Mouse (Mus musculus) limb, embryonic 14.5 days (tissue): ENCODE measurements at regions not wholly inside any gene's neighbourhood (a gene's known extent, or its start where the extent isn't known, plus 50 kb on each side); places are given as distances from the start of the nearest gene placed in this dataset.

ENCODE experiments used
- ATAC-seq: fragments of 200-750 bp; cut with Nextera tagmentation; 2 replicates; pipeline ENCODE4 v1.8.0; 2017; ENCODE audit warnings: low read depth, moderate number of reproducible peaks, moderate TSS enrichment; ENCODE audit not compliant: low FRiP score
- DNase-seq: peaks from one replicate; pipeline ENCODE4 v3.0.0-alpha.2; 2015; ENCODE audit warnings: low spot score
- H3K27ac ChIP-seq: fragments of 300-500 bp; sonication (generic); replicated peaks from 2 replicates; pipeline ENCODE4 v1.5.1; 2014; ENCODE audit warnings: low read depth, mild to moderate bottlenecking, low read length, moderate library complexity, mixed read lengths
- H3K27me3 ChIP-seq: fragments of 300-500 bp; sonication (generic); 2 replicates; pipeline ENCODE4 v1.6.1; 2014; ENCODE audit warnings: low read length, mixed read lengths; ENCODE audit not compliant: control insufficient read depth, insufficient read depth
- H3K36me3 ChIP-seq: fragments of 300-500 bp; sonication (generic); 2 replicates; pipeline ENCODE4 v1.6.1; 2014; ENCODE audit warnings: mild to moderate bottlenecking, low read length, moderate library complexity, mixed read lengths; ENCODE audit not compliant: control insufficient read depth, insufficient read depth
- H3K4me1 ChIP-seq: fragments of 300-500 bp; sonication (generic); 2 replicates; pipeline ENCODE4 v1.6.1; 2014; ENCODE audit warnings: antibody characterized with exemption, low read length, mixed read lengths; ENCODE audit not compliant: control insufficient read depth, insufficient read depth
- H3K4me2 ChIP-seq: fragments of 300-500 bp; sonication (generic); replicated peaks from 2 replicates; pipeline ENCODE4 v1.6.1; 2014; ENCODE audit warnings: low read depth, mild to moderate bottlenecking, low read length, moderate library complexity; ENCODE audit not compliant: severe bottlenecking
- H3K4me3 ChIP-seq: fragments of 300-500 bp; sonication (generic); replicated peaks from 2 replicates; pipeline ENCODE4 v1.5.1; 2014; ENCODE audit warnings: low read length
- H3K9ac ChIP-seq: fragments of 300-500 bp; sonication (generic); 2 replicates; pipeline ENCODE4 v1.6.1; 2014; ENCODE audit warnings: mild to moderate bottlenecking, low read depth, low read length, moderate library complexity; ENCODE audit not compliant: severe bottlenecking
- H3K9me3 ChIP-seq: fragments of 300-500 bp; sonication (generic); 2 replicates; pipeline ENCODE4 v1.6.1; 2016; ENCODE audit warnings: low read length; ENCODE audit not compliant: control insufficient read depth
- POLR2A ChIP-seq: fragments of 200-500 bp; IDR thresholded peaks from 2 replicates; pipeline ENCODE4 v1.8.0; 2012; ENCODE audit warnings: inconsistent platforms, mild to moderate bottlenecking, moderate library complexity, borderline replicate concordance; ENCODE audit not compliant: insufficient read depth, insufficient read length; ENCODE audit errors: extremely low read depth
- WGBS: fragments of 180-500 bp; shearing (Covaris S2); extraction: QIAGEN DNeasy Blood & Tissue Kit; methylation state at CpG from one replicate; pipeline ENCODE4 v1.1.7; 2014; 5-methylcytosine and 5-hydroxymethylcytosine counted together

GRCm38 (mm10) chr2:17841546-17841945 is 110.3 kb upstream of the Nebl start:
- no peak for TF ChIP-seq POLR2A
- Histone ChIP-seq H3K27me3 (no peaks in the 10 kb centered on the region), H3K9ac (no peak overlapping the region), H3K4me3 (no peak overlapping the region), H3K27ac (no peak overlapping the region), H3K36me3 (no peaks in the 10 kb centered on the region), H3K4me1 (no peaks in the 10 kb centered on the region), H3K4me2 (no peak overlapping the region), H3K9me3 (no peaks in the 10 kb centered on the region)
- no peak for DNase-seq
- 85% methylated on average over 2 of the region's 2 CpGs for WGBS
- no peak for ATAC-seq

GRCm38 (mm10) chr2:17840941-17841498 is 109.8 kb upstream of the Nebl start:
- Histone ChIP-seq H3K4me1 (no peaks in the 10 kb centered on the region), H3K4me2 (no peak overlapping the region), H3K4me3 (no peak overlapping the region), H3K9me3 (no peaks in the 10 kb centered on the region), H3K9ac (no peak overlapping the region), H3K36me3 (no peaks in the 10 kb centered on the region), H3K27ac (no peak overlapping the region), H3K27me3 (no peaks in the 10 kb centered on the region)
- DNase-seq (peak; percentile 59), ATAC-seq (no peak)
- 84% methylated on average over 4 of the region's 4 CpGs for WGBS
- TF ChIP-seq POLR2A: no peak

- Histone ChIP-seq H3K4me3 (no peak overlapping the region), H3K4me1 (no peaks in the 10 kb centered on the region), H3K9me3 (no peaks in the 10 kb centered on the region)
Observed at GRCm38 (mm10) chr2:17839649-17840048, 108.4 kb upstream of the Nebl start.

GRCm38 (mm10) chr2:17838859-17839581 is 107.8 kb upstream of the Nebl start:
- Histone ChIP-seq H3K27me3 (no peaks in the 10 kb centered on the region), H3K27ac (no peak overlapping the region), H3K4me3 (no peak overlapping the region), H3K4me2 (no peak overlapping the region), H3K9ac (no peak overlapping the region), H3K4me1 (no peaks in the 10 kb centered on the region), H3K9me3 (no peaks in the 10 kb centered on the region), H3K36me3 (no peaks in the 10 kb centered on the region)
- 87% methylated on average over 20 of the region's 20 CpGs for WGBS
- DNase-seq (no peak), ATAC-seq (no peak)
- TF ChIP-seq POLR2A: no peak

More at GRCm38 (mm10) chr2:17839649-17840048, 108.4 kb upstream of the Nebl start:
- Histone ChIP-seq H3K27ac (no peak overlapping the region), H3K36me3 (no peaks in the 10 kb centered on the region), H3K9ac (no peak overlapping the region), H3K4me2 (no peak overlapping the region), H3K27me3 (no peaks in the 10 kb centered on the region)
- ATAC-seq (no peak), DNase-seq (no peak)
- TF ChIP-seq POLR2A: no peak
- WGBS: 55% methylated on average over 4 of the region's 4 CpGs

GRCm38 (mm10) chr2:17838381-17838680 is 107.1 kb upstream of the Nebl start:
- no peaks in the 10 kb centered on the region for H3K36me3 ChIP-seq
- no peak overlapping the region for H3K4me2 ChIP-seq
- no peak for ATAC-seq
- H3K27me3 ChIP-seq: no peaks in the 10 kb centered on the region
- H3K4me1 ChIP-seq: no peaks in the 10 kb centered on the region
- 78% methylated on average over 7 of the region's 7 CpGs for WGBS
- H3K9me3 ChIP-seq: no peaks in the 10 kb centered on the region
- TF ChIP-seq POLR2A: no peak
- no peak overlapping the region for H3K4me3 ChIP-seq
- H3K27ac ChIP-seq: no peak overlapping the region
- no peak overlapping the region for H3K9ac ChIP-seq
- DNase-seq: no peak
